In the genomic region with DNA sequence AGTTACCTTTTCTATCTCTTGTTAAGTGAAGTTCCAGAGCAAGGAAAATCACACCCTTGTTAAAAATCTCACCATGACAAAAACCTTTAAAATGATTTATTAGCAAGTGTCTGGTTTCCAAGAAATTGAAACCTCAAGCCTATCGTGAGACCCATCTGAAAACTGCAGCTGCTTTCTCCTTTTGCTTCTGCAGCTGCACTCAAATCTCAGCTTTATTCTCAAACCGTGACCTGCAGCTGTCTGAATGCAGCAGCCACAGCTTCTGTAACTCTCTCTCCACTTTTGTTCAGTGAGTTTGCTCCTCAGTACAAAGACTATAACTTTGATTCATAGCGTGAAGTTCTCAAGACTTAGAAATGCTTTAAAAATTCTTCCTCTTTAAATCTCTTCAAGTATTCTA, we compare ENCODE assay signal across 20 mouse cellular contexts.
DNase-seq lines count a peak whose midpoint lies in the region; ATAC-seq and TF ChIP-seq lines count a peak whose summit lies in the region.
"Had no signal": no experiment of that assay in that cellular context is flagged by ENCODE, and none has a peak within 500 bp of the region (broad histone marks: within the 10 kb centered on the region; RNA-seq: fewer than 3 reads in every experiment).

No protein-coding gene starts in this region.

- no peak overlapping the region for H3K9ac ChIP-seq in forebrain, postnatal 0 days
- no peak overlapping the region for H3K9ac ChIP-seq in forebrain, embryonic 15.5 days (replicated peaks)
- H3K9ac ChIP-seq in limb, embryonic 12.5 days (replicated peaks), result no peak overlapping the region
- H3K9ac ChIP-seq: forebrain, embryonic 12.5 days had no signal

- WGBS in forebrain, postnatal 0 days, result 47% methylated on average over 3 of the region's 3 CpGs
- 59% methylated on average over 3 of the region's 3 CpGs for WGBS in forebrain, embryonic 15.5 days
- 37% methylated on average over 3 of the region's 3 CpGs for WGBS in limb, embryonic 12.5 days
- 59% methylated on average over 3 of the region's 3 CpGs for WGBS in limb, embryonic 10.5 days

- H3K4me1 ChIP-seq in forebrain, postnatal 0 days (ENCODE audit: insufficient read depth), result no peaks in the 10 kb centered on the region
- no peaks in the 10 kb centered on the region for H3K4me1 ChIP-seq in forebrain, embryonic 15.5 days
- H3K4me1 ChIP-seq in limb, embryonic 12.5 days (replicated peaks), result no peaks in the 10 kb centered on the region
- H3K4me1 ChIP-seq in limb, embryonic 10.5 days, result no peaks in the 10 kb centered on the region
- H3K4me1 ChIP-seq: forebrain, embryonic 12.5 days; heart, embryonic 10.5 days had no signal

- H3K36me3 ChIP-seq in forebrain, postnatal 0 days (ENCODE audit: insufficient read depth), result no peaks in the 10 kb centered on the region
- no peaks in the 10 kb centered on the region for H3K36me3 ChIP-seq in forebrain, embryonic 15.5 days
- no peaks in the 10 kb centered on the region for H3K36me3 ChIP-seq in limb, embryonic 12.5 days
- H3K36me3 ChIP-seq in limb, embryonic 10.5 days, result no peaks in the 10 kb centered on the region
- H3K36me3 ChIP-seq: forebrain, embryonic 12.5 days; heart, embryonic 10.5 days had no signal

- no peak for TF ChIP-seq CTCF in forebrain, postnatal 0 days (IDR thresholded peaks at IDR 0.05; ENCODE audit: low read depth)

- H3K4me2 ChIP-seq in forebrain, postnatal 0 days (ENCODE audit: low read depth), result no peak overlapping the region
- no peak overlapping the region for H3K4me2 ChIP-seq in forebrain, embryonic 15.5 days (replicated peaks)
- no peak overlapping the region for H3K4me2 ChIP-seq in limb, embryonic 12.5 days
- H3K4me2 ChIP-seq: forebrain, embryonic 12.5 days; liver, embryonic 11.5 days had no signal

- DNase-seq in forebrain, postnatal 0 days, result peak; percentile 22
- no peak for DNase-seq in limb, embryonic 10.5 days (ENCODE audit: low spot score)
- DNase-seq in embryo, embryonic 10.5 days (ENCODE audit: low spot score), result peak; percentile 47
- peak; percentile 61 for DNase-seq in mesoderm, embryonic 11.5 days (ENCODE audit: low read depth, low spot score)
- DNase-seq in frontal cortex, adult 2 months (ENCODE audit: extremely low spot score in 1 of 2, low spot score in 1 of 2), result no peak
- DNase-seq in lung, postnatal 10 days, result no peak
- DNase-seq: adrenal gland, adult 8-10 months; cerebellum, adult 11-12 months; cerebellum, postnatal 36 days; gastrocnemius, postnatal 10 days; heart, postnatal 10 days; lung, adult 2 months had no signal

- no peaks in the 10 kb centered on the region for H3K9me3 ChIP-seq in forebrain, postnatal 0 days (ENCODE audit: low read length)
- no peaks in the 10 kb centered on the region for H3K9me3 ChIP-seq in forebrain, embryonic 15.5 days
- no peaks in the 10 kb centered on the region for H3K9me3 ChIP-seq in limb, embryonic 12.5 days
- no peaks in the 10 kb centered on the region for H3K9me3 ChIP-seq in limb, embryonic 10.5 days (replicated peaks)
- H3K9me3 ChIP-seq: forebrain, embryonic 12.5 days; heart, embryonic 10.5 days had no signal

- ATAC-seq in forebrain, postnatal 0 days, result no peak
- no peak for ATAC-seq in forebrain, embryonic 15.5 days (replicated peaks)
- 0 out of 2 replicates have a peak, but pooled peaks have one; percentile 63 for ATAC-seq in limb, embryonic 12.5 days (ENCODE audit: insufficient number of reproducible peaks, insufficient read depth, low FRiP score, low TSS enrichment, low read depth)
- ATAC-seq: hindbrain, embryonic 16.5 days; intestine, postnatal 0 days had no signal

- H3K4me3 ChIP-seq in forebrain, postnatal 0 days (ENCODE audit: low read depth, low read length), result no peak overlapping the region
- H3K4me3 ChIP-seq in forebrain, embryonic 15.5 days, result no peak overlapping the region
- no peak overlapping the region for H3K4me3 ChIP-seq in limb, embryonic 12.5 days (replicated peaks)
- H3K4me3 ChIP-seq in limb, embryonic 10.5 days, result no peak overlapping the region
- H3K4me3 ChIP-seq: forebrain, embryonic 12.5 days; heart, embryonic 10.5 days had no signal

- no peak overlapping the region for H3K27ac ChIP-seq in forebrain, postnatal 0 days (ENCODE audit: low read depth, low read length)
- H3K27ac ChIP-seq in forebrain, embryonic 15.5 days (replicated peaks), result no peak overlapping the region
- H3K27ac ChIP-seq in limb, embryonic 12.5 days, result no peak overlapping the region
- H3K27ac ChIP-seq in limb, embryonic 10.5 days, result no peak overlapping the region
- H3K27ac ChIP-seq: forebrain, embryonic 12.5 days; heart, embryonic 10.5 days; macrophage had no signal

- no peaks in the 10 kb centered on the region for H3K27me3 ChIP-seq in forebrain, postnatal 0 days (ENCODE audit: insufficient read depth, low read length)
- H3K27me3 ChIP-seq in forebrain, embryonic 15.5 days, result no peaks in the 10 kb centered on the region
- H3K27me3 ChIP-seq in limb, embryonic 12.5 days, result no peaks in the 10 kb centered on the region
- no peaks in the 10 kb centered on the region for H3K27me3 ChIP-seq in limb, embryonic 10.5 days (ENCODE audit: low read depth, poor library complexity, severe bottlenecking)
- H3K27me3 ChIP-seq: forebrain, embryonic 12.5 days had no signal

Comparison
In these comparisons a context has a peak if more than half of its experiments do, and no peak if none do; other contexts are left out.
1. DNase-seq: peak in forebrain, postnatal 0 days (single experiment), embryo, embryonic 10.5 days (single experiment) and mesoderm, embryonic 11.5 days (single experiment); none in limb, embryonic 10.5 days (single experiment), frontal cortex, adult 2 months (0 of 2) and lung, postnatal 10 days (single experiment).